Mouse (Mus musculus) ovary, postnatal 10 days (tissue): ENCODE measurements around the gene Ccdc83.
"Not testable (repeated sequence)": the region's sequence is repeated elsewhere in the genome, so short reads cannot be mapped to it uniquely, and the experiment has no call there.

Source experiments
- DNase-seq: peaks from one replicate; pipeline ENCODE4 v3.0.0; 2022; ENCODE audit warnings: low spot score

Ccdc83 gene

GRCm38 (mm10) chr7:90259899-90260298 lies 5.7 kb downstream of the Ccdc83 start:
- no peak for DNase-seq

- no peak for DNase-seq
These were observed 6.9 kb downstream of the Ccdc83 start for GRCm38 (mm10) chr7:90258701-90259100.

GRCm38 (mm10) chr7:90252946-90253345 lies 12.6 kb downstream of the Ccdc83 start:
- DNase-seq: no peak

- no peak for DNase-seq
These were observed 21.9 kb downstream of the Ccdc83 start for GRCm38 (mm10) chr7:90243643-90244042.

GRCm38 (mm10) chr7:90243151-90243550 lies 22.4 kb downstream of the Ccdc83 start:
- DNase-seq: no peak

GRCm38 (mm10) chr7:90236289-90236905 lies 29.2 kb downstream of the Ccdc83 start:
- DNase-seq: no peak

- DNase-seq: no peak
These were observed 31.7 kb downstream of the Ccdc83 start for GRCm38 (mm10) chr7:90233921-90234320.

GRCm38 (mm10) chr7:90231431-90231830 lies 34.1 kb downstream of the Ccdc83 start:
- DNase-seq: no peak

- not testable (repeated sequence) for DNase-seq
These were observed 36.7 kb downstream of the Ccdc83 start for GRCm38 (mm10) chr7:90228884-90229283.

GRCm38 (mm10) chr7:90228075-90228474 lies 37.5 kb downstream of the Ccdc83 start:
- DNase-seq: no peak

GRCm38 (mm10) chr7:90221487-90221886 lies 44.1 kb downstream of the Ccdc83 start:
- DNase-seq: no peak

GRCm38 (mm10) chr7:90218122-90218521 lies 47.5 kb downstream of the Ccdc83 start:
- no peak for DNase-seq

GRCm38 (mm10) chr7:90216511-90216910 lies 49.1 kb downstream of the Ccdc83 start:
- no peak for DNase-seq

GRCm38 (mm10) chr7:90210947-90211346 lies 54.6 kb downstream of the Ccdc83 start:
- DNase-seq: no peak

GRCm38 (mm10) chr7:90210116-90210515 lies 55.5 kb downstream of the Ccdc83 start:
- DNase-seq: no peak

GRCm38 (mm10) chr7:90203914-90204313 lies 61.7 kb downstream of the Ccdc83 start:
- no peak for DNase-seq

GRCm38 (mm10) chr7:90201877-90202465 lies 63.6 kb downstream of the Ccdc83 start:
- no peak for DNase-seq

GRCm38 (mm10) chr7:90200251-90200650 lies 65.3 kb downstream of the Ccdc83 start:
- no peak for DNase-seq

- DNase-seq: no peak
These were observed 84.9 kb downstream of the Ccdc83 start for GRCm38 (mm10) chr7:90180635-90181034.

- DNase-seq: no peak
These were observed 90.0 kb downstream of the Ccdc83 start for GRCm38 (mm10) chr7:90175576-90175975.
